Mouse (Mus musculus) small intestine, adult 2 months (tissue): Measurements from ENCODE around the gene Rhag. TPM values are rescaled to one million over a fixed set of nuclear protein-coding genes. Genes with fewer than 3 reads are reported as not detected.
A peak's percentile ranks its signal among the peaks of the same experiment; 100 is the strongest.

Experiments used
- H3K27ac ChIP-seq: fragments of 200-500 bp; 2 replicates; pipeline ENCODE4 v1.5.1; 2012; ENCODE audit warnings: low read depth, low read length, control low read depth, inconsistent platforms; ENCODE audit not compliant: insufficient read depth
- H3K27me3 ChIP-seq: fragments of 200-500 bp; 2 replicates; pipeline ENCODE4 v1.6.1; 2012; ENCODE audit warnings: mild to moderate bottlenecking, moderate library complexity, low read length, inconsistent platforms; ENCODE audit not compliant: control insufficient read depth, insufficient read depth
- H3K36me3 ChIP-seq: fragments of 200-500 bp; 2 replicates; pipeline ENCODE4 v1.6.1; 2012; ENCODE audit warnings: mild to moderate bottlenecking, low read length, control low read depth, inconsistent platforms; ENCODE audit not compliant: control insufficient read depth, insufficient read depth
- H3K4me1 ChIP-seq: fragments of 200-500 bp; 2 replicates; pipeline ENCODE4 v1.6.1; 2012; ENCODE audit warnings: low read length, inconsistent platforms, mixed read lengths; ENCODE audit not compliant: control insufficient read depth, insufficient read depth, insufficient read length
- H3K4me3 ChIP-seq: fragments of 200-500 bp; 2 replicates; pipeline ENCODE4 v1.5.1; 2012; ENCODE audit warnings: low read depth, mild to moderate bottlenecking, control low read depth, inconsistent platforms, low read length, moderate library complexity
- CTCF ChIP-seq: fragments of 200-500 bp; IDR thresholded peaks from 2 replicates; pipeline ENCODE4 v1.5.1; 2012; ENCODE audit warnings: low read depth, mild to moderate bottlenecking, control low read depth, inconsistent platforms, low read length, moderate library complexity, mixed read lengths; ENCODE audit not compliant: insufficient replicate concordance, insufficient read length; ENCODE audit errors: extremely low read depth
- POLR2A ChIP-seq: fragments of 200-500 bp; IDR thresholded peaks from 2 replicates; pipeline ENCODE4 v1.6.1; 2012; ENCODE audit warnings: low read depth, mild to moderate bottlenecking, control low read depth, inconsistent platforms, low read length, moderate library complexity
- WGBS: fragments of 180-500 bp; shearing (Covaris S2); methylation state at CpG from one replicate; pipeline ENCODE4 v1.1.7; 2018; 5-methylcytosine and 5-hydroxymethylcytosine counted together
- polyA plus RNA-seq: library from polyadenylated mRNA; depleted of rRNA; stranded (reverse); fragments of >200 nt; gene quantifications from 2 replicates; pipeline ENCODE4 v1.2.3, GENCODE M21; 2012; rRNA removed

Gene Rhag
- not detected in 2 replicates for polyA plus RNA-seq

DNA sequence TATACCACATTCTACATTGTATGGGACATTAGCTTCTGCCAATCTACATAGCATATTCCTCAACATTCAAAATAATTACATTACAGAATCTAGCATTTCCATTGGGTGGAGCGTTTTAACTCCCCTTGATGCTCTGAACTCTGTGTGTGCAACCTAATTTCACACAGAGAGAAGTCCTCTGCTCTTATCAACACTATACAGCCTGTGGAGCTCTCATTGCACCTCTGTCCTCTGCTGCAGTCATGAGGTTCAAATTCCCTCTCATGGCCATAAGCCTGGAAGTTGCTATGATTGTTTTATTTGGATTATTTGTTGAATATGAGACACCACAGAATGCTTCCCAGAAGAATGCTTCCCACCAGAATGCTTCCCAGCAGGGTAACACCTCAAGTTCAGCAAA is at the start of gene Rhag:
Gene Rhag (plus strand): TSS at position 193 of the 400 bp plus-strand sequence.
- peaks cover 3% of the 10 kb centered on the region; the same call in 1 of the 2 replicates for H3K4me1 ChIP-seq
- H3K36me3 ChIP-seq, result no peaks in the 10 kb centered on the region
- whole genome bisulfite sequencing, result 64% methylated on average over 1 of the region's 1 CpGs
- no peak within 1 kb of the TSS for H3K27ac ChIP-seq
- H3K4me3 ChIP-seq, result no peak within 1 kb of the TSS
- H3K27me3 ChIP-seq, result no peaks in the 10 kb centered on the region
- TF ChIP-seq POLR2A, result no peak
- no peak for TF ChIP-seq CTCF

GRCm38 (mm10) chr17:40763662-40764061 is 47.3 kb upstream of the Rhag start:
- H3K4me3 ChIP-seq, result no peak overlapping the region
- H3K27ac ChIP-seq, result no peak overlapping the region
- H3K27me3 ChIP-seq, result no peaks in the 10 kb centered on the region
- no peaks in the 10 kb centered on the region for H3K36me3 ChIP-seq
- no peak for TF ChIP-seq CTCF
- 47% methylated on average over 4 of the region's 4 CpGs for WGBS
- H3K4me1 ChIP-seq, result no peaks in the 10 kb centered on the region

DNA sequence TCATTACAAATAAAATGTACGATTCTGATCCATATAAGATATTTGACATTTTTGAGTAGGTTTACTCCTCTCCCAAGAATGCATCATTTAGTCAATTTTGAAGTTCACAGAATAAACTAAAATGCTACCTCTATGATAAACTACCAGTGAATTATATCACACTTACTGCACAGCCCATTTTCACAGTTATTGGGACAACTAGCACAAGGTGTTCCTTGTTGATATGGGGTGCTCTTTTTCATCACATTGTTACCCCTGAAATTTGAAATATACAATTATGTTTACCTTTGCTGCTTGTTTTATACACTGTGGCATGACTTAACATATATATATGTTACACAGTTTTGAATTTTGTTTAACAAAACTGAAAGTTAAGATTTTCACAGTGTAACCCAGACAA is 43.8 kb upstream of the Rhag start:
- Histone ChIP-seq H3K27ac (no peak overlapping the region), H3K4me3 (no peak overlapping the region), H3K4me1 (no peaks in the 10 kb centered on the region), H3K36me3 (no peaks in the 10 kb centered on the region), H3K27me3 (no peaks in the 10 kb centered on the region)
- 79% methylated on average over 1 of the region's 1 CpGs for WGBS
- TF ChIP-seq POLR2A, result no peak
- TF ChIP-seq CTCF, result no peak

DNA sequence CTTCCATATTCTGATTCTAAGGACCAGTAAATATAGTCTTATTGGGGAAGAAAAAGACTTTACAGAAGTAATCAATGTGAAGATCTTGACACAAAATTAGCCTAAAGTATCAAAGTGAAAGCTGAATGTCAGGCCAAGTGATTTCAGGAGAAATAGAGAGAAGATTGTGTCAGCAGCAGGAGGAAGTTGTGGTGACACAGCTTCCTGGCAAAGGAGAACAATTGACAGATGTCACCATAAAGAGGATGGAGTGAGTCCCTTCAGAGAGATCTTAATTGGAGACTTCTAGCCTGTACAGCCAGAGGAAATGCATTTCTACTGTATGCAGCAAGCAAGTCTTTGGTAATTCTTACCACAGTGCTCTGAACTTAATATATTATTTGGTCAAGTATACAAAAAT is 21.0 kb upstream of the Rhag start:
- Histone ChIP-seq H3K4me3 (no peak overlapping the region), H3K27me3 (no peaks in the 10 kb centered on the region), H3K27ac (no peak overlapping the region), H3K4me1 (no peaks in the 10 kb centered on the region), H3K36me3 (no peaks in the 10 kb centered on the region)
- TF ChIP-seq CTCF (no peak), POLR2A (no peak)

DNA sequence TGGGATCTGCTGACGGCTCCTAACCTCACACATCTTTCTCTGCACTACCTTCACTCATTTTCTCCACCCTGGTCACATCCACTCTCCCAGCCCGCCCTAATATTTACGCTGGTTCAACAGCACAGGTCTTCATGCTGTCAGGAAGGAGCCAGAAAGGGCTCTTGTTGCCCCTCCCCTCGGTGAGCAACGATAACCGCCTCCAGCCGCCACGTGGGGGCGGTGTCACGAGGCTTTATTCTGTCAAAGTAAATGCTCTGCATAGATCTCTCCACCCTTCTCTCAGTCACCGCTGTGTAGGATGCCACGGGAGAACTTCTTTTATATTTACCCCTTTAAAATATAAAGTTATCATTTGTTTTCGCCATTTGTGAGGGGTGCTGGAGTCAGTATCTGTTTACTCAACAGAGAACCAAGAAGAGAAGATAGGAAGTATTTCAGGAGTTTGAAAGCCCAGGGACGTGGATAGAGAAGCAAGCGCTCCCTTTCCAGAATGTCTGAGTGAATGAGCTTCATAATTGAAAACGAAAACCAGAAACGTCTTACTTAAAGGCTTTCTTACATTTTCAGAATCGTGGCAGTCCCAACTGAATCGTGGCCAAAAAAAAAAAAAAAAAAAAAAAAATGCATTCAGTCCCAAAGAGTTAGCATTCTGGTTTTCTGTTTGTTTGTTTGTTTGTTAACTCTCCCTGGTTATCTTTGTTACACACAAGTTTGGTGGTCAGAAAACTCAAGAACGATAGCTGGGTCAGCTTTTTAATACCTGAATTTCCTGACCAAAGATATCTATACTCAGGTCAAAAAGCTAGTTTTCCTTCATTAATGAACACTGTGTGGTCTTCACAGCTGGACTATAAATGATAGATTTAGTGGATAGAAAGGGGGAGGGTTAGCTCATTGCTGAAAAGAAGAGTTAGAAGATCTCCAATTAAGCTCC is 16.7 kb upstream of the Rhag start:
- no peaks in the 10 kb centered on the region for H3K4me1 ChIP-seq
- no peak overlapping the region for H3K27ac ChIP-seq
- H3K27me3 ChIP-seq, result no peaks in the 10 kb centered on the region
- 48% methylated on average over 20 of the region's 20 CpGs for WGBS
- TF ChIP-seq CTCF, result peak; percentile 27; the same call in 1 of the 2 replicates
- no peak for TF ChIP-seq POLR2A
- H3K4me3 ChIP-seq, result no peak overlapping the region
- H3K36me3 ChIP-seq, result no peaks in the 10 kb centered on the region

- no peaks in the 10 kb centered on the region for H3K36me3 ChIP-seq
- TF ChIP-seq CTCF (no peak), POLR2A (no peak)
- H3K27me3 ChIP-seq, result no peaks in the 10 kb centered on the region
- peaks cover 3% of the 10 kb centered on the region; the same call in 1 of the 2 replicates for H3K4me1 ChIP-seq
- no peak overlapping the region for H3K27ac ChIP-seq
- 84% methylated on average over 3 of the region's 3 CpGs for WGBS
- no peak overlapping the region for H3K4me3 ChIP-seq
These were observed 8.1 kb upstream of the Rhag start for GRCm38 (mm10) chr17:40802707-40803340.

DNA sequence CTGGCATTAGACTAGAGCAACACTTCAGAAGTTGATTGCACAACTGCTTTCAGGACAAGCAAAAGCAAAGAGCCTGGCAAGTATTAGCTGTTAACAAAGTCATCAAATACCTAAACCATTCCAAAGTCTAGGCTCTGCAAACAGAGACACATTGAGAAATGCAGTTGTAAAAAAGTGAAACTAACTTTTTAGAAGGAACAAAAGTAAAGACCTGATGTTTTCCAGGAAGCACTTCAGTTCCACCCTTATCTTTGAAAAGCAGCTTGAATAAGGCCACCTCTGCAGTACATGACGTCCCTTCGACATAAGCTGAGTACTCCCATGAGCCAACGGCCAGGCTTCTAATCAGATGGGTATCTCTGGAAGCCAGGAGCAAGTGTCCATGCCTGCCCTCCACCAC is 4.4 kb upstream of the Rhag start:
- Histone ChIP-seq H3K27ac (no peak overlapping the region), H3K4me1 (peaks cover 3% of the 10 kb centered on the region; the same call in 1 of the 2 replicates), H3K27me3 (no peaks in the 10 kb centered on the region), H3K36me3 (no peaks in the 10 kb centered on the region), H3K4me3 (no peak overlapping the region)
- WGBS, result 4% methylated on average over 3 of the region's 3 CpGs
- TF ChIP-seq POLR2A (no peak), CTCF (no peak)
